Mouse (Mus musculus): ENCODE results near the gene Fto.

Fto gene

DNA sequence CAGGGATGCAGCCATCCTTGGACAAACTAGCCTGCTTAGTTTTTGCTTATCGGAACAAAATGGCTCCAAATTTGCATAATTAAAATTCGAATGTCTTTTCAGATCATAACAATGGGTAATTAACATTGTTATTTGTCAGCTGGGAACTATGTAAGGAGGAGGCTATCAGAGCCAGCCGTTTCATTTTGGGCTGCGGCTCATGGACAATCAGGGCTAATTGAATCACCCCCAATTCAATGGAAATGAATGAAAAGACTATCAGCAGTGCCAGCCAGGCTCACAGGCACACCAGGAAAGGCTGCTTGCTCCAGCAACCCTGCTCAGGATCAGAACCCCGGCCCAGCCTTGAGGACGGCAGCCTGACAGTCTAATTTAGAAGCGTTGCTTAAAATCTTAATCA is 395.3 kb downstream of the Fto start:
- DNase-seq, result no peak

DNA sequence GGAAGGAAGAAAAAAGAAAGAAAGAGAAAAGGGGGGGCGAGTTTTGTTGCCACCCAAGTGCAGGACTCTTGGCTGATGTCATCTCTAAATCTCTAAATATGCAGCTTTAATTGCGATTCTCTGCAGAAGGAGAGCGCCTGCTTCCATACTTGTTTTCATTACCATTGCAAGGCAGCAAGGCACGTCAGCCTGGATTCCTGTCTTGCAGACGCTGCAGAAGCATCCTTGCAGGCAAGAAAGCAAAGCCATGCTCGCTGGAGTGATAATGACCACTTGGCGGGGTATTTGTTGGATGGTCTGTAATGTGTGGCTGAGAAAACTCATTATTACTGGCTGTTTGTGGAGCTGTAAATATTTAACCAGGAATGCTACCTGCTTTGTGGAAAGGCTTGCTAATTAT is 396.4 kb downstream of the Fto start:
- peak; percentile 17 for DNase-seq

DNA sequence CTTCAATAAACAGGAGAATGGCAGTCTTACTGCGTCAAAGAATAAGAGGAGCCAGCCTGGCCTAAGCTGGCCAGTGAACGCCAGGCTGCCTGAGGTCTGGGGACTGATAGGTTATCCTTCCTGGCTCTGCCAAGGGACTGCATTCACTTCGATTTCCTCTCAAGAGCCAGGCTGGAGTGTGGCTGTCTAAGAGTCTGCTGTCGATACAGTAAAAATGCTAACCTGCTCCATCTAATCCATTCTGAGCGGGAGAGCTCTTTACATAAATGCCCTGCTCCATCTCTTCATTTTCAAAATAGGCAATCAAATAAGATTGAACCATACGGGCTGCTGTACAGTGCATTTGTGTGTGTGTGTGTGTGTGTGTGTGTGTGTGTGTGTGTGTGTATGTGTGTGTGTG is 397.9 kb downstream of the Fto start:
- no peak for DNase-seq

DNA sequence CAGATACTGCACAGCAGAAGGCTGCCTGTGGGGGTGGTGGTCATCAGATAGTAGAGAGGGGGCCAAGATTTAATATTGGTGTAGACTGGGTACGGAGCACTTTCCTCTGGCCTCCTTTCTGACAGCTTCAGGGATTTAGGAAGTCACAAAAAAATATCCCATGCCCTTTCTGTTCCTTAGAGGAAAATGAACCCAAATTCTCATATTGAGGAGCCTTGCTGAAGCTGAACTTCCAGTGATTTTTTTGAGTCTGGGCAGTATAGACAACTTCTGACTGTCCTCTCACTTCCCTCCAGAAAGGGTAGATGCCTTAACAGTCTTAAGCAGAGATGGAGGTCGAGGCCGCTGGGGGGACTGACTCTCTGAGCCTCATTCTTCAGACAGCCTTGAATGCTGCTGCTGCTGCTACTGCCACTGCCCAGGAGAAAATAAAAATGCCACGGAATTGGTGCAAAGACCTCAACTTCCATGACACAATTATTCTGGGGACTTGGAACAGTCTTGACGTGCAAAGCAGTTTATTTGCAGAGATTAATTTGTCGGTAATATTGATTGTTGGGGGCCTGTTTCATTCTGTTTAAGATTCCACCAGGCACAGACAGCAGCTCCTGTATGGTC is 398.8 kb downstream of the Fto start:
- DNase-seq, result no peak

DNA sequence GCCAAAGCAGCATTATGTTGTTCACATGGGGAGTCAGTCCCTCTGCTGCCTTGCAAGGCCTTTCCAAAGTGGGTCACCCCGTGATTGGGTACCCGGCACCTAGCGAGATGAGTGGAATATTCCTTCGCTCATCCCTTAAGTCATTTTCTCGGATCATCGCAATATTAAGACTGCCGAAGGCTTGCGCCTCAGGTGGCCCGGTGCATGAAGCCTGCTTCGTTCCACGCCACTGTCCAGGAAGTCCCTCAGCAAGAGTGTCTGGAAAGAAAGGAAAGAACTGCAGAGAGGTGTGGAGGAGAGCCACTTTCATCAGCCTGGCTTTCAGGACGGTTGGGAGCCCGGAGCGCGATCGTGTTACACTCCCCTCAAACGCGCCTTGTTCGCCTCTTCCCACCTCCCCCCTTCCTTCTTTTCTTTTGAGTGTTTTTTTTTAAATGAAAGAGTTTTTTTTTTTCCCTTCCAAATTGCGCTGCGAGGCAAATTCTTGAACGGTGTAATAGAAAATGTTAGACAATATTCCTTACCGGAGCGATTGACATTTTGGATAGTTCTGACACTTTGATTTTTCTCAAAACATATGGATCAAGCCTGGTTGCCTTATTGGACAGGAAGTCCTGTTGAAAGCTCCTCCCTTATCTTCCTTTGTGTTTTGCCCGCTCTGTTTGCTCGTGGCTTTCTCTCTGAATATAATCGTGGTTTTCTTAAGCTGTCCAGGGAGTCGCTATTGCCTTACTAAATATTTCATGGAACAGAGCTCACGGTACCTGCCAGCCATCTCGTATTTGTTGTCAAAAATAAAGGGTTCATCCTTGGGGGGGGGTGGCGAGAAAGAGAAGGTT is 399.6 kb downstream of the Fto start:
- DNase-seq, result no peak

DNA sequence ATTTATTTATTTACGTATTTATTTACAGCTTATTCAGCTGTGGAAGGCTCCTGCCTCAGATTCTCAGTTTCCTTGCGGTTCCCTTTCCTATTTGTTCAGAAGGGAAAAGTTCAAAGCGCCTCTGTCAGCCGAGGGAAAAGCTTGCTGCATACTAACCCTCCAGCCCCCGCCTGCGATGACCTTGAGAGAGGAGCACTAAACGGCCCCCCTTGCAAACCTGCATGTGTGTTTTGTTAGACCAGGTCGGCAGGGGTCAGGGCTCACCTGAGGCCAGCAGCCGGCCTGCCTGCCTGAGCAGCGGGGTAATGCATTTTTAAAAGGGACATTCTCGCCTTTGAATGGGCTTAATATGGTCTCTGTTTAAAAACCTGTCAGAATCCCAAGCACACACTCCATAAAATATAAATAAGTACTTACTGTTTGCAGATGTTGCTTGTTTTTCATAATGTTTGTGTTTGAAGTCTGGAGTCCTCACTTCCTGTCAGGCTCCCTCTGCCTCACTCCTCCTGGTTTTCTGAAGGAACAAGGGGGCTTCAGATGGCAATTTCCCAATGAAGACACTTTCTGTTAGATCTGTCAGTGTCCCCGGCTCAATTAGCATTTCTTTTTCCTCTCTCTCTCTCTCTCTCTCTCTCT is 400.5 kb downstream of the Fto start:
- peak; percentile 18 for DNase-seq

DNA sequence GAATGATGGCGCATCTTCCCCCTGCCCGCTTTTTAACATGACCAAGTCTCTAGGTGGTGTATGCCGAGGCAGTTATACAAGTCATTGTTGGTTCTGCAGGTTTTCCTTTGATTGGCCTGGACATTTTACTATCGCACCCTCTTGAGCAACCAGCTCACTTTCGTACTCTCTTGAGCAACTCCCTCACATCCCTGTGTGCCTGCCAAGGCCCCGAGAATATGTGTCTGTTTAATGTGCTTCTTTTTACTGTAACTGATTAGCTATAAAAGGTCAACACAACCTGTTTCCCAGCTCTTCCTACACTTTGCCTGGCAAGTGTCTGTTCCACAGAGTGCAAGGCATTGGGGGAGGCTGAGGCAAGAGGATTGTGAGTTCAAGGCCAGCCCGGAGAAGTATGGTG is 401.4 kb downstream of the Fto start:
- peak; percentile 23 for DNase-seq

DNA sequence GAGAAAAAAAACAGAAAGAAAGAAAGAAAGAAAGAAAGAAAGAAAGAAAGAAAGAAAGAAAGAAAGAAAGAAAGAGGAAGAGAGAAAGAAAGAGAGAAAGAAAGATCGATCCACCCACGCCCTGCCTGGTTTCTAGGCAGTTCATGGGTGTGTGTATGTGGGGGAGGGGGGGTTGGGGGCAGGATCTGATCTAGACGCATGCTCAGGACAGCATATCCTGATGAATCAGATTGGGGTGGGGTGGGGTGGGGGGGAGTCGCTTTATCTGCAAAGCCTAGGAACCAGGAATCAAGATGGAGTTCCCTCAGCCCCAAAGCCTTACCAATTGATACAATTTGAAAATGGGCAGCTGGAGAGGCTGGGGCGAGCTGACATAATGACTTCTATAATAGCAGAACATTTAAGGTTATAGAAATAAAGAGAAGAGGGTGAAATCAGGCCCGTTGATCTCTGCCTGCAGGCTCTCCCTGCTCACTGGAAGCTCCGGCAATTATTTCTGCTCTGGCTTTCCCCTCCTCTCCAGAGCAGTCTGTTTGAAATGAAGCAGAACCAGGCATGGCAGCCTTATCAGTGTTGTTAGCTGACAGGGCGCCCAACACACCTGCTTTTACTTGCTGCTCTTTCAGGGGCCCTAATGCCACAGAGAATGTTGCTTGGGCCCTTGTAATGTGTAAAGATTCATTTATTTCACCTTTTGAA is 402.2 kb downstream of the Fto start:
- DNase-seq, result no peak
